Mouse (Mus musculus): ENCODE measurements around the gene Kif18a.

The Kif18a gene

DNA sequence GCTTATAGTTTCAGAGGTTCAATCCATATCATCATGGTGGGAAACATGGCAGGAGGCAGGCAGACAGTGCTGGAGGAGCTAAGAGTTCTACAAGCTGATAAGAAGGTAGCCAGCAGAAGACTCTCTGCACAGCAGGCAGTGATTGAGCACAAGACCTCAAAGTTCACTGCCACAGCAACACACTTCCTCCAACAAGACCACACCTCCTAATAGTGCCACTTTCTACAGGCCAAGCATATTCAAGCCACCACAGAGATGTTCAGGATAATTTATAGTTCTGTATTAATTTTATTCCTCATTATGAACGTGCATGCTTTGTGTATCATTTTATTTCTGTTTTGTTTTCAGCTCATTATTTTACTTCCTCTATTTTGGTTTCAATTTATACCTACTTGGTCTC lies 85.4 kb downstream of the Kif18a start:
- no peak for DNase-seq (ENCODE audit: low read depth, low spot score)

GRCm38 (mm10) chr2:109374881-109375280 lies 94.3 kb downstream of the Kif18a start:
- DNase-seq (ENCODE audit: low read depth, low spot score), result no peak

- DNase-seq (ENCODE audit: low read depth, low spot score), result no peak
Measured at GRCm38 (mm10) chr2:109384019-109384418, 103.5 kb downstream of the Kif18a start.

DNA sequence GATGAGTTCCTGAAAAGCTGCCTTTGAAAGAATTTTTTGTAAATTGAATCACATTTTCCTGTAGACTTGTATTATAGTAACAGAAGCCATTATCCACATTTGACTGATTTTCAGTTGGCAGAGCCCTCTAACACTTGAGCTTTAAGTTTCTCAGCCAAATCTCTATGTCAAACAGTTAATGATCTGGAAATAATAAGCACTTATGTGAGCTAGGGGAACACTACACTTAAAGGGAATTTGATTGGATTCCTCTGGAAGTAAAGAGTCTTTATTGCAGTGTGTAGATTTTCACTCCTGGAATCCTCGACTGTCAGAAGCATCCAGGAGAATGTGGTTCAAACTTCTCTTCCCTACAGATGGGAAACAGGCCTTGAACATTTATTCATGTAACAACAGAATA lies 105.7 kb downstream of the Kif18a start:
- no peak for DNase-seq (ENCODE audit: low read depth, low spot score)

- DNase-seq (ENCODE audit: low read depth, low spot score), result no peak
Measured at GRCm38 (mm10) chr2:109388733-109389132, 108.2 kb downstream of the Kif18a start.

DNA sequence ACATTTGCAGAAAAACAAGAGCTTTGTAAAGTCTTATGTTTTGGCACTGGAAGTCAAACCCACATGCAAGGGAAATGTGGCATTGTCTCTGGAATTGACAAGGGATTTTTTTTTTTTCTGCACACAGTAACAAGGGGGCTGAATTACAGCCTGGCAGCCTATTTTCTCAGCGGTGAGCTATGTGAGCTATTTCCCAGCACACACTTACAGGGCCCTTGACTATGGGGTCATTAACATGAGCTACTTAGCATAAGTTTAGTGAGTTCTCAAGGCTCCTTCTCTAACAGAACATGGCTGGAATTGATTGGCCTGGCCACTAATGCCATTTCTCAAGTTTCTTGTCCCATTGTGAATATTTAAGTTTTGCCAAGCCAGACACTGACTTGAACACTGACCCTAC lies 109.4 kb downstream of the Kif18a start:
- no peak for DNase-seq (ENCODE audit: low read depth, low spot score)

All from CD4-positive, CD25-positive, alpha-beta regulatory T cell, adult 2 months (primary cell).